Mouse (Mus musculus): ENCODE measurements around the gene Tppp3. TPM values are rescaled to one million over a fixed set of nuclear protein-coding genes. Genes with fewer than 3 reads are reported as not detected.

Tppp3 gene
- polyA plus RNA-seq, 1 experiment from 2014 or later = 1.4 TPM

GRCm38 (mm10) chr8:105434136-105434535 lies 37.2 kb downstream of the Tppp3 start:
- no peak for DNase-seq
- H3K4me2 ChIP-seq (ENCODE audit: low read depth, low read length) = no peak overlapping the region
- 65% methylated on average over 5 of the region's 5 CpGs for WGBS (ENCODE audit: insufficient replicate concordance)

GRCm38 (mm10) chr8:105433511-105433910 lies 37.8 kb downstream of the Tppp3 start:
- H3K4me1 ChIP-seq (ENCODE audit: insufficient read depth) = no peaks in the 10 kb centered on the region
- DNase-seq = no peak
- TF ChIP-seq EP300 (IDR thresholded peaks at IDR 0.05; ENCODE audit: low read depth) = no peak
- no peak for TF ChIP-seq CTCF (IDR thresholded peaks at IDR 0.05; ENCODE audit: low read depth)
- WGBS (ENCODE audit: insufficient replicate concordance) = 62% methylated on average over 5 of the region's 5 CpGs
- no peak overlapping the region for H3K9ac ChIP-seq (replicated peaks)
- no peak overlapping the region for H3K27ac ChIP-seq (ENCODE audit: low read depth)
- H3K27me3 ChIP-seq (ENCODE audit: insufficient read depth, low read length) = no peaks in the 10 kb centered on the region
- H3K4me3 ChIP-seq (ENCODE audit: low read depth, low read length) = no peak overlapping the region
- no peak for ATAC-seq
- no peaks in the 10 kb centered on the region for H3K9me3 ChIP-seq (ENCODE audit: low read length)
- no peaks in the 10 kb centered on the region for H3K36me3 ChIP-seq (replicated peaks; ENCODE audit: insufficient read depth, low read length)
- no peak overlapping the region for H3K4me2 ChIP-seq (ENCODE audit: low read depth, low read length)

More at GRCm38 (mm10) chr8:105434136-105434535, 37.2 kb downstream of the Tppp3 start:
- ATAC-seq = no peak
- no peaks in the 10 kb centered on the region for H3K4me1 ChIP-seq (ENCODE audit: insufficient read depth)
- no peaks in the 10 kb centered on the region for H3K9me3 ChIP-seq (ENCODE audit: low read length)
- no peak for TF ChIP-seq CTCF (IDR thresholded peaks at IDR 0.05; ENCODE audit: low read depth)
- no peak overlapping the region for H3K4me3 ChIP-seq (ENCODE audit: low read depth, low read length)
- no peaks in the 10 kb centered on the region for H3K36me3 ChIP-seq (replicated peaks; ENCODE audit: insufficient read depth, low read length)
- H3K27ac ChIP-seq (ENCODE audit: low read depth) = no peak overlapping the region
- no peaks in the 10 kb centered on the region for H3K27me3 ChIP-seq (ENCODE audit: insufficient read depth, low read length)
- no peak overlapping the region for H3K9ac ChIP-seq (replicated peaks)

GRCm38 (mm10) chr8:105433021-105433420 lies 38.3 kb downstream of the Tppp3 start:
- H3K4me1 ChIP-seq (ENCODE audit: insufficient read depth) = no peaks in the 10 kb centered on the region
- no peaks in the 10 kb centered on the region for H3K36me3 ChIP-seq (replicated peaks; ENCODE audit: insufficient read depth, low read length)
- no peak for TF ChIP-seq CTCF (IDR thresholded peaks at IDR 0.05; ENCODE audit: low read depth)
- TF ChIP-seq EP300 (IDR thresholded peaks at IDR 0.05; ENCODE audit: low read depth) = no peak
- H3K4me2 ChIP-seq (ENCODE audit: low read depth, low read length) = no peak overlapping the region
- DNase-seq (no peak), ATAC-seq (no peak)
- WGBS (ENCODE audit: insufficient replicate concordance) = 68% methylated on average over 6 of the region's 6 CpGs
- no peak overlapping the region for H3K27ac ChIP-seq (ENCODE audit: low read depth)
- H3K4me3 ChIP-seq (ENCODE audit: low read depth, low read length) = no peak overlapping the region
- no peak overlapping the region for H3K9ac ChIP-seq (replicated peaks)
- H3K27me3 ChIP-seq (ENCODE audit: insufficient read depth, low read length) = no peaks in the 10 kb centered on the region
- H3K9me3 ChIP-seq (ENCODE audit: low read length) = no peaks in the 10 kb centered on the region

- H3K9ac ChIP-seq (replicated peaks) = no peak overlapping the region
Measured at GRCm38 (mm10) chr8:105431743-105432515, 39.4 kb downstream of the Tppp3 start.

GRCm38 (mm10) chr8:105426878-105427277 lies 44.4 kb downstream of the Tppp3 start:
- 36% methylated on average over 6 of the region's 6 CpGs for WGBS (ENCODE audit: insufficient replicate concordance)
- Histone ChIP-seq H3K4me1 (ENCODE audit: insufficient read depth) (no peaks in the 10 kb centered on the region), H3K9ac (replicated peaks) (no peak overlapping the region), H3K4me2 (ENCODE audit: low read depth, low read length) (no peak overlapping the region), H3K27me3 (ENCODE audit: insufficient read depth, low read length) (no peaks in the 10 kb centered on the region), H3K4me3 (ENCODE audit: low read depth, low read length) (no peak overlapping the region), H3K9me3 (ENCODE audit: low read length) (no peaks in the 10 kb centered on the region), H3K27ac (ENCODE audit: low read depth) (no peak overlapping the region), H3K36me3 (replicated peaks; ENCODE audit: insufficient read depth, low read length) (no peaks in the 10 kb centered on the region)
- TF ChIP-seq CTCF (IDR thresholded peaks at IDR 0.05; ENCODE audit: low read depth) (no peak), EP300 (IDR thresholded peaks at IDR 0.05; ENCODE audit: low read depth) (no peak)
- DNase-seq = no peak
- no peak for ATAC-seq

More at GRCm38 (mm10) chr8:105431743-105432515, 39.4 kb downstream of the Tppp3 start:
- H3K4me2 ChIP-seq (ENCODE audit: low read depth, low read length) = no peak overlapping the region
- no peak for ATAC-seq
- no peak overlapping the region for H3K27ac ChIP-seq (ENCODE audit: low read depth)
- TF ChIP-seq CTCF (IDR thresholded peaks at IDR 0.05; ENCODE audit: low read depth) = no peak
- TF ChIP-seq EP300 (IDR thresholded peaks at IDR 0.05; ENCODE audit: low read depth) = no peak
- H3K4me3 ChIP-seq (ENCODE audit: low read depth, low read length) = no peak overlapping the region
- H3K4me1 ChIP-seq (ENCODE audit: insufficient read depth) = no peaks in the 10 kb centered on the region
- H3K27me3 ChIP-seq (ENCODE audit: insufficient read depth, low read length) = no peaks in the 10 kb centered on the region
- no peaks in the 10 kb centered on the region for H3K9me3 ChIP-seq (ENCODE audit: low read length)
- 70% methylated on average over 7 of the region's 7 CpGs for WGBS (ENCODE audit: insufficient replicate concordance)
- DNase-seq = no peak
- H3K36me3 ChIP-seq (replicated peaks; ENCODE audit: insufficient read depth, low read length) = no peaks in the 10 kb centered on the region

GRCm38 (mm10) chr8:105422006-105422405 lies 49.3 kb downstream of the Tppp3 start:
- WGBS (ENCODE audit: insufficient replicate concordance) = 65% methylated on average over 1 of the region's 1 CpGs

More at GRCm38 (mm10) chr8:105422006-105422405, 49.3 kb downstream of the Tppp3 start:
- no peaks in the 10 kb centered on the region for H3K36me3 ChIP-seq (replicated peaks; ENCODE audit: insufficient read depth, low read length)
- H3K9me3 ChIP-seq (ENCODE audit: low read length) = no peaks in the 10 kb centered on the region
- DNase-seq (no peak), ATAC-seq (no peak)
- TF ChIP-seq CTCF (IDR thresholded peaks at IDR 0.05; ENCODE audit: low read depth) (no peak), EP300 (IDR thresholded peaks at IDR 0.05; ENCODE audit: low read depth) (no peak)
- no peak overlapping the region for H3K27ac ChIP-seq (ENCODE audit: low read depth)
- H3K27me3 ChIP-seq (ENCODE audit: insufficient read depth, low read length) = no peaks in the 10 kb centered on the region
- no peaks in the 10 kb centered on the region for H3K4me1 ChIP-seq (ENCODE audit: insufficient read depth)
- no peak overlapping the region for H3K4me3 ChIP-seq (ENCODE audit: low read depth, low read length)
- no peak overlapping the region for H3K4me2 ChIP-seq (ENCODE audit: low read depth, low read length)
- no peak overlapping the region for H3K9ac ChIP-seq (replicated peaks)
